Mouse (Mus musculus): ENCODE data around the gene Fam168a.
A peak's percentile ranks its signal among the peaks of the same experiment; 100 is the strongest.

- TF ChIP-seq CTCF (IDR thresholded peaks at IDR 0.05) (peak; percentile 92), POLR2A (IDR thresholded peaks at IDR 0.05; ENCODE audit: insufficient read depth, low read depth, low read length) (no peak), EP300 (IDR thresholded peaks at IDR 0.05; ENCODE audit: insufficient read depth, low read depth, low read length) (no peak)
These were observed 21.9 kb upstream of the Fam168a start for GRCm38 (mm10) chr7:100684538-100684937.
